Mouse (Mus musculus): ENCODE measurements at regions not wholly inside any gene's neighbourhood (a gene's known extent, or its start where the extent isn't known, plus 50 kb on each side); places are given as distances from the start of the nearest gene placed in this dataset.

DNA sequence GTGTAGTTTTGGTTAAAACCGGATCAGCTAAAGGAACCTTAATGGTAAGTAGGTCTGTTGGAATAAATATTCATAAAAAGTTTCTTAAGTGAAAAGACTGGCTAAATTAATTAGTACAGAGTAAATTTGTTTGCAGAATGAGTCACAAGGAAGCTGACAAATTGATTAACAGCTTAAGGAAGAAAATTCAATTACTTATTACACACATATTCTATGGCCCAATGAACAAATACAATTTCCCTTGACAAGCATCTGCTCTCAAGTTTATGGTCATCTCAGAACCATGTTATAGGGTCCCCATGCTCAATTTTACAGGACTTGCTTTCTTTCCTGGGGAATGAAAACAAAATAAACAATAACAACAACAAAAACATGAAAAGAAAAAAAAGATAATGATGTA lies 231.4 kb upstream of the Frg1 start:
- DNase-seq (ENCODE audit: low spot score in 2 of 2), result no peak

DNA sequence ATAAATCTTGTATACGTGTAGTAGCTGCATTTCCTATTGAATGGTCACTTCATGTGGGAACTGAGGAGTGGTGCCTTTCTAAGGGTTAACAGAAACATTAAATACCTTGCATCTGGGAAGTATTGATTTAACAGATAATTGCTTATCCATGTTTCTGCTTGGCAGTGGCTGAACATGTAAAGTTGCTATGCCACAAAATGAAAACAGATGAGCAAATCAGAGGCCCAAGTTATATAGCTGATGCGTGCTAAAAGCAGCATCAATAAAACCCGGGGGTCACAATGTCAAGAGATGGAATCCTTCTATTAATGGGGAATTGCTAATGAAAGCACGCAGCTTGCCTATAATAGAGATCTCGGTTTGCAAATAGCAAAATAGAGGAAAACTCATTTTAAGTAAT lies 227.8 kb upstream of the Frg1 start:
- no peak for DNase-seq (ENCODE audit: low spot score in 2 of 2)

DNA sequence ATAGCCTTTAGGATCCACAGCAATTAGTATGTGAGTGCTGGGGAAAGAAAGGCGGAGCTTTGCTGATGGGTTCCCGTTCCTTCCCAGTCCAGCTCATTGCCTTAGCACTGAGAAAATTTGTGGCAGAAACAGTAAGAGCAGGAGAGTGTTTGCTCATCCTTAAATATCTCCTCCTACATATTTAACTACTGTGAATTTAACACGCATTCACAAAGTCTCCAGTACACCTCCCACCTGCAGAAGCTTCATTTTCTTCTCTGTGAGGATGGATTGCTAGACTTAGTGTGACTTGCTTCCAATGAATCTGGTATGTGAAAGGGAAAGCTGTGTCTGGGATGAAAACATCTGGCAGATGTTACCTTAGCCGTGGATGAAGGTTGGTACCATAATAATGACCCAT lies 207.0 kb upstream of the Frg1 start:
- DNase-seq (ENCODE audit: low spot score in 2 of 2), result peak; percentile 5 to 37

DNA sequence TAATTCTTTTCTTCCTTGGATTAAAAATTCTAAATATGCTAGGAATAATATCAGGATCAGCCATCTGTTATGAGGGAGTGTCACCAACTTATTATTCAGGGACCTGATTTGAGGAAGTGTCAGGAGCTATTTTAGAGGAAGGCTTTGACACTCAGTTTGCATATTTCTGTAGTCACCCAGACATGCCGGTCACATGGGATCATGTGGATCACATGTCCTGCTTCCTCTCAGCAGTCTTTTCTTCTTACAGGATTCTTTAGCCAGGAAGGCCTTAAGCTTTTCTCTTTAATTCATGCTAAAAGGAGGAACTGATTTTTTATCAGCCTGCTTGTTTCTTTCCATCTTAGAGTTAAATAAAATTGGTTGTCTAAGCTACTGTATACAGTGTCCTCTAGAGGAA lies 183.4 kb upstream of the Frg1 start:
- no peak for DNase-seq (ENCODE audit: low spot score in 2 of 2)

DNA sequence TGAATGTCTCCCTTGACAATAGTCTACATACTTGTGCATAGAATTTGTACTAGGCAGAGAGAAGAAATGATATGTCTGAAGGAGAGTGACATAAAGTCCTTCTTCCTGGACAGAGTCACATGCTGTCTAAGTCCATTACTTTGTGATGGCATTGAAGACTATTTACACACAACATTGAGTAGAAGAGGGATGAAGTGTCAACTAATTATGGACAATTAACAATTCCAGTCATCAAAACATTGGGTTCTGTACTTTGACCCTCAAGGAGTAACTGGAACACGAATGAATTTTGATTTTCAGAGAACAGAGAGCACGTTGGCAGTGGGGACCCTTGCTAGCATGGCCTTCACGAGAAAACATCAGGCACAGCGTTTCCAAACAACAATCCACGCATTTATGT lies 177.6 kb upstream of the Frg1 start:
- DNase-seq (ENCODE audit: low spot score in 2 of 2), result no peak

DNA sequence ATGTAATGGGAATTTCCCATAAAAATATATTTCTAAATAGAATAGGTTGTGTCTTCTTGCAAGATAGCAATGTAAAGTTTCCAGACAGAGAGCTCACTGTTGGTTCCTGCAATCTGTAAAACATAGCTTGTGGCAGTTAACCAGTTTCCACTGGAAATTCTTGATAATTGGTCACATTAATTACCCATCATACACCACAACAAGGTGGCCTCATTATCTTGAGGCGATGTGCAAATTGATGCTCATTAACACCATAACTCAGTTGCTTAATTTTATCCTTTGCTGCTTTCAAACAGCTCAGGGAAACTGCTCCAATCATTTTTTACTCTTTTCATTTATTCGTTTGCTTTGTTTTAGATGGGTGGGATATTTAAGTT lies 176.8 kb upstream of the Frg1 start:
- DNase-seq (ENCODE audit: low spot score in 2 of 2), result no peak

DNA sequence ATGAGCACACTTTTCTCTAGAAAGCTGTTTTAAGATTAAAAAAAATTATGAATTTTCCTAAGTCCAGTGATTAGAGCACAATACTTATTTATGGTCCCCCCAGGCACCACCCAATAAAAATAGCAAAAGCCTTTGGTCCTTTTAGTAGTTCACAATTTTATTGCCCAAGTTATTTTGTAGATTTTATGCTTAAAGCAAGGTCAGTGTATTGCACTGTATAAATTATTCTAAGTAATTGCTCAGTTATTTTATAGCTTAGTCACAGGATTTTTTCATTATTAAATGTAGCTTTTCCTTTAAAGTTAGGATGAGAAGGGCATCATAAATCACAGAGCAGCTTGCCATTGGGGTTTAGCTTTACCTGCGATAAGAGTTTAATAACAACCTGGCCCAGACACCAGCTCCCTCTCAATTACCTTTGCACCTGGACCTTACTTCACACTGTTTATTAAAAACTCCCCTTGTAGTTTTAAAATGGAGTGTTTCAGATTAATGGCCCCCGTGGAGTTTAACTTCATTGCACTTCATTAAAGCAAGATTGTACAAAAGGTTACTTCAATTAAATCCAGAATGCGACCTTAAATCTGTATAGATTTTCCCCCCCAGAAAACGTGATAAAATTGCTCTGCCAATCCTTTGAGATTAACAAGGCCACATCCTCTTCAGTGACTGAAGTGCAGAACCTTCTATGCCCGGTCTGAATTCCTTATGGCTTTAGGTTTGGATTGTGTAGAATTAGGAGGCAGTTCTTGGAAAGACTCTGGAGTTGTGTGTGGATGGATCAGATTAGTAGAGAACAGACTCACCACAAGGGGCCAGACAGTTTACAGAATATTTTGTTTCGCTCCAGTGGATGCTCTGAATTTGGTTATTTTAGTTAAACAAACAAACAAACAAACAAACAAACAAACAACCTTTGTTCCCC lies 176.1 kb upstream of the Frg1 start:
- DNase-seq (ENCODE audit: low spot score in 2 of 2), result no peak

DNA sequence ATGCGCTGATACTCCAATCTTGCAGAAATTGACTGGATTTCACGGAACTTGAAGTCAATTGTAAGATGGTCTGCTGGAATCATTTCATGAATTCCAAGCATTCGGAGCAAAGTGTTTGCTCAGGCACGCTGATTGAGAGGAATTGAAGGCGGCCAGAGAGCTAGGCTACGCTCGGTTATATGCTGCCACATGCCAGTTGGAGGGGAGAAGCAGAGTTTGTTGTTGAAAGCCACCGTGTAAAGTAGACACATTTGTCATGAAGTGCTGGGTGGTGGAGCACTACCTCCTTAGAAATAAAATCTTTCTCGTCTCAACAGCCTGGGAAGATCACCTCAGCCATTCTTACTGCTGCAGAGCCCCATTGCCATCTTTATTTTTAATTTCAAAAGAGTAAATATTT lies 175.3 kb upstream of the Frg1 start:
- no peak for DNase-seq (ENCODE audit: low spot score in 2 of 2)

DNA sequence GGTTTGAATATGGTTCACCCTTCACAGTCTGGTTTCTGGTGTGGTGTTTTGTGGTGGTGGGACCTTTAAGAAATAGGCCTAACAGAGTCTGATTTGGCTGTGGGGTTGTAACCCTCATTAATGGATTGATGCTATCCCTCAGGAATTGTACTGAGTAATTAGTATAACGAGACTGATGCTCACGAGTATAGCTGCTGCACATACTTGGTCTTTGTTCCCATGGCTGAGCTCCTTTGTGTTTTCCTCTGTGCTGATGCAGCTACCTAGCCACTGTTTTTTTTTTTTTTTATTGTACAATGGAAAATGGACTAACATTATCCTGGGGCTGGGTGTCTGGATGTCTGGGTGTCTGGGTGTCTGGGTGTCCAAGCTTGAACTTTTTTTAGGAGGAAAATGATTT lies 171.3 kb upstream of the Frg1 start:
- no peak for DNase-seq (ENCODE audit: low spot score in 2 of 2)

DNA sequence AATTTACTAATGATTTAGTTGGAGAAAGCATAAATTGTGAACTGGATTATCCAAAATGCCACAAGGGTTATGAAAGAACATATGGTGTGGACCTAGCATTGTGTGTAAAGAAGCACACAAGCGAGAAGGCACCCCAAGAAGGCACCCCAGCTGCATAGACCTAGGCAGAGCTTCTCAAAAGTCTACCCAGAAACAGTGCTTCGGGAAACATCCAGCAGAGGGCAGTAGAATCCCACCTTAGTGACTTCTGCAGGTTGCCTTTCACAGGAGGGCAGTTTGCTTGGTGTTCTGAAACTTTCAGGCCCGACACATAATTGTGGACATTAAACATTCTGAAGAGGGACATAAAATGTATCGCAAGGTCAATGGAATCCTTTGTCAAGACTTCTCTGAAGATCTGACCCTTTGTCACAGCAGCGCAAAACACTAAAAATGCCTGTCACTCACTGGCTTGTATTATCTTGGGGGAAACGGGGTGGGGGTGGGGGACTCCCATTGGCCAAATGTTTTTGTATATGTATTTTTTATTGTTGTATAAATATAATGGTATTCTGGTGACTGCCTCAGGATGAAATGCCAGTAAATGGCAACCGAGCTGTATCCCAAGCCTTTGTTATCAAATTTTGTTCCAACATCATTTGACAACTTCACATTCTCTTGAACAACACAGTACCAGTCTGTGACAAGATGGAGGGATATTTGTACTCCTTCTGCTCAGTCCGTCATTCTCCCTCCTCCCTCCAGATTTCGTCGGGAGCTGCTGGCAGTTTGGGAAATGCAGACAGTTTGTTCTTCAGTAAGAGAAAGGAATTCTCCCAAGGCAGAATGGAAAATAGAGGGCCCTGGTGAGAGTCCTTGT lies 156.4 kb upstream of the Frg1 start:
- peak; percentile 84 to 92 for DNase-seq (ENCODE audit: low spot score in 2 of 2)

DNA sequence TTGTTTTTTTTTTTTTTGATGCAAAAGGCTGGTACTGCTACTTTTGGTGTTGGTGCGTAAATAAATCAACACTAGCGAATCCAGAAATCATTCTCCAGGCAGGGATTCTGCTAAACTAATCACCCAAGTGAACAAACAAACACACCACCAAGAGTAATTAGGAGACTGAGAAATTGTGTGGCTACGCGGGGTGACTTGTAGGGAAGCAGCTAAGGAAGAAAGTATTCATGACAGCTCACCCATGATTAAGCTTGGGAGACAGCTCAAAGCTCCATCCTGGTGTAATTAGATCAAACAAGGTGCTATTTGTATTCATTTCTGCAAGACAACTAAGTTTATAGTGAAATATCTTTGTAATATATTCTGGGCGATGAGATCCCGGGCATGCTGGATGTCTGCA lies 153.7 kb upstream of the Frg1 start:
- no peak for DNase-seq (ENCODE audit: low spot score in 2 of 2)

DNA sequence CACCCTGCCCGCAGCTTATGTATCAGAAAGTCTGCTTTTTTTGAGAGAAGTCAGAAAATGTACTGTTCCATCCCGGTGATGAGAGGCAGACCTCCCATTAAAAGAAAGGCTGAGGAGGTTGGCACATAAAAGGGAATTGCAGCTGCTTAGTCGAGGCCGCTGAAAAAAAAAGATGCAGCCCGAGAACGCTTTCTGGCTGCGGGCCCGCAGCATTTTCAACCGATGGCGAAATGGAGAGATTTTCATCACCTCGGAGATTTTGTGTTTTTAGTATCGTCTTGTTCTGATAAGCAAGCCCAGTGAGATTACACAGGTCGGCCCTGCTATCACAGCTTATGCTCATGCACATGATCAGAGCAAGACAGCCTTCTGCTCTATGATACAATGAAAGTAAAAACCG lies 145.1 kb upstream of the Frg1 start:
- no peak for DNase-seq (ENCODE audit: low spot score in 2 of 2)

DNA sequence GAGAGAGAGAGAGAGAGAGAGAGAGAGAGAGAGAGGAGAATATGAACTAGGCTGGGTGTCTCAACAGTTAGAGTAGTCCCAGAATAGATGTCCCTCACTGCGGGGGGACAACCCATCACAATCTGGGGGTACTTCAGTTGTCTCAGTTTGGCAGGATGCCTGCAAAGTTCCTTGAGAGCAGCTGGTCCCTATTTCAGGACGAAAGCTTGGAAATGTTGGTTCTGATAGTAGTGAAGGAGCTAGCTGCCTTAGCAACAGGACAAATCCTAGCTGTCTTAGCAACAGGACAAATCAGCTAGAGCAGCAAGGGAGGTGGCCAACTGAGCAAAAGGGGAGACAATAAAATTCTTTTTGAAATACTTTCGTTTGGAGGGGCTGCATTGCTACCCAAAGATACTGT lies 139.9 kb upstream of the Frg1 start:
- DNase-seq (ENCODE audit: low spot score in 2 of 2), result peak in 1 of 2 experiments; percentile 30

DNA sequence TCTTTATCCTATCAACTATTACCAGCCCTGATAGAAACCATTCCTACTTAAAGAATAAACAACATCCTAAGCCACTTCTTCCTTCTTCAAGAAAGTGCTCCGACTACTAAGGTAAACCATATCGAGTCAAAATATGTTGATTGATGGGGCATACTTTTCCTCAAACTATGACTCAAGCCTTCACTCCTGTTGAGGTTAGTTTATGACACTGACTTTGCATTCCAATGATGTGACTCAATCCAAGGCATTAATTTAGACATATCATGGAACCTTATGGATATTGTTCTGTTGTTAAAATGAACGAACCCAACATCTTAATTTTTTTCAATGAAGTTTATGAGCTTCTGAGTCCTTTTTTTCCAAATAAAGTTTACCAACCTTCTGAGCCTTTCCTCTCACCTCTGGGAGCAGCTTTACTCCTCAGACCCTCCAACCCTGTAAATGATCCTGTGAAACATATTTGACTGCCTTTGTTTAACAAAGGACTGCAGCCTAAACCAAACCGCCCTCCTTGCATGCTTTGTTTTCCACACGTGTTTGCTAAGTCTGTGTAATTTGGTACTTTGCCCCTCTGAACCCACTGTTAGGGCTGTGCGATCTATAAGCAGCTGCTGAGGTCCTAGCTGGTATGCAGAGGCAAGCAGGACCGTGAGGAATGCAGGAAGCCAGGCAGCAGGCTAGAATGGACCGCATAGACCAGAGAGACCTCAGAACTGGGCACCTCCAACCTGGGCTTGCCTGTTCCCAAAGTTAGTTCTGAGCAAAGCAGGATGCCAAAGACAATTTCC lies 136.1 kb upstream of the Frg1 start:
- no peak for DNase-seq (ENCODE audit: low spot score in 2 of 2)

DNA sequence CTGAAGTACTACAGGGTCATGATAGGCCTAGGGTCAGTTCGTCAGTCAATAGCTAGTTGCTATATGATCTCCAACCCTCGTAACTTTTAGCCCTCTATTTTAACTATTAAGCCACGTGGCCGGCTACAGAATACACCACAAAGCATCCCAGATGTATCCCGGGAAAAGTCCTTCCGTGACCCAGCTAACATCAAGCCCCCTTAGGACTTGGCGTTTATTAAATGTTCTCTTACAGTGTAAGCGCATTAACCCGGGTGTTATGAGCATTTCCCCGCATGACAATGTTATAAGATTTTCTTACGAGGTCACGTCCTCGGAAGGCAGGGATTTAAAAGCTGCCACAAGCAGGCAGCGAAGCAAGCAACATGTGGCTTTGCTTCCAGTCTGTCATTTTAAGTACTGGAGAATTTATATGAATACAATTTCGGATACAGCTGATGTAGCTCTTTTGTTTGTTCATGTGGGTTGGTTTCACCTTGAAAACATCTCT lies 135.1 kb upstream of the Frg1 start:
- no peak for DNase-seq (ENCODE audit: low spot score in 2 of 2)

DNA sequence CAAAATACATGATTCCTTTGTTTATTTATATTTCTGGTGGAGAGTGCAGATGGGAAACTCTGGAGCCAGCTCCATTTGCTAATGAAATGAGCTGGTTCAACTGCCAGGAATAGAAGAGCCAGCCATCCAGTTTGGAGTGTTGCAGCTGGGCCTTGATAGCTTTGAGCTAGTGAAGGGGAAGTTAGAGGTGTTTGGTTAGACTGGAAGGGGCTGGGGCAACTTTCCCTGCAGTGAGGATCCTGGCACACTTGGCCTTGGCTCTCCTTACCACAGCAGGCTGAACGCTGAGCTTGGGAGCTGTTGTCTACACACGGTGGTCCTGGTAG lies 133.2 kb upstream of the Frg1 start:
- DNase-seq (ENCODE audit: low spot score in 2 of 2), result no peak

DNA sequence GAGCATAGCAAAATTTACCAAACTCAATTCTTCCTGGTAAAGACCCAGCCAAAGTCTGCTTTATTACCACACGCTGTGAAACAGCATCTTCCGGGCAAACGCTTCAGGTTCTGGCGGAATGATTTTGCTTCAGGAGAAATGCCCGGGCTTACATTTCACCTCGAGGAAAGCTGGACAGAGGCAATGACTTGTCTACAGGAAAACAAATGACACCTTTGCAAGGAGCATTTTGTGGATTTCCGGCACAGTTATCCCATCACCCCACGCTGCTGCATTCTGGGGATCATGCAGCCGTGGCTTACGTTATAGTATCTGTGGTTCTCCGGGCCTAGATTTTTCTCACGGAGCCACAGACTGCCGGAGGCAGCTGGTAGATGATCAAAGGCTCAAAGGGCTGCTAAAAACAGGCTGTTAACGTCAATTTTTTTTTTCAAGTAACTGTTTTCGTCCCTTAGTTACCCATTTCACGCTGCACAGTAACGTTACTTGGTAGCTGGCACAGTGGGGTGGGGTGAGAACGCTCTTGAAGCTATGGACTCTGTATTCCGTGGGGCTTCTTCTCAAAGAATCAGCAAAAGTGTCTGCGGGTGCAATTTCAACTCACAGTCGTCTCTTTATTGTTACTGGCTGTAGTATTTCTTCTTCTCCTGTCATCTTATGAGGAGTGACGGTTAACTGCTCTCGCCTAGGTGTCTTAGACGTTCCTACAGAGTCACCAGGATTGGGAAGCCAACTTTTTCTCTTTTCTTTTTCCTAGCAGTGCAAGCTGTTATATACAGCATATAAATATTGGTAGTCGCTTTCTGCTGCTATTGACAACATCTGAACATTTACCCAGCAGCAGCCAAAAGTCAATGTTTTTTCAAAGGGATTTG lies 132.6 kb upstream of the Frg1 start:
- peak; percentile 7 to 18 for DNase-seq (ENCODE audit: low spot score in 2 of 2)

DNA sequence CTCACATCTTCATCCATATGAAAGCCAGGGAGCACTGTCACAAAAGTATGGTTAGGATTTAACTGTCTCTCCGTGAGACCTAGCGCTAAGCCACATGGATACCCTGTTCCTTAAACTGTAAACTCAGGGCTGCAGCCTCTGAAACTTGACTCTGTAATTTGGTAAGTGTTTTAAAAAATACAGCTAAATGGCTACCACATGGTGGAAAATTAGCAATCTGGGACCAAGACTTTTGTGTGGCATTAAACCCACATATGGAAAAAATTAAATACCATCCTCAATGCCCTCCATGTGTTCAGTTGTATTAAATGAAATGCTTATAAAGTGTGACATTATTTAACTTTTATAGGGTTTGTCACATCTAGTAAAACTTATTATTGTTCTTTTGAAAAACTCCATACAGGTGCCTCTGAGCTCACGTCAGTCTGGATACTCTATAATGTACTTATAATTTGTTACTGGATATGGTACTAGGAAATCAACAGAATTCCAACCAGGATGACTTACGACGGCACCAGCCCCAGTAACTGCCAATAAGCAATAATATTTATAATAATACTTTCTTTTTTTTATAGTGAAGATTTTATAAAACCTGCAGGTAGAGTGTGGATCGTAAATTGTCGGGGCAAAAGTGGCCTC lies 131.0 kb upstream of the Frg1 start:
- no peak for DNase-seq (ENCODE audit: low spot score in 2 of 2)

DNA sequence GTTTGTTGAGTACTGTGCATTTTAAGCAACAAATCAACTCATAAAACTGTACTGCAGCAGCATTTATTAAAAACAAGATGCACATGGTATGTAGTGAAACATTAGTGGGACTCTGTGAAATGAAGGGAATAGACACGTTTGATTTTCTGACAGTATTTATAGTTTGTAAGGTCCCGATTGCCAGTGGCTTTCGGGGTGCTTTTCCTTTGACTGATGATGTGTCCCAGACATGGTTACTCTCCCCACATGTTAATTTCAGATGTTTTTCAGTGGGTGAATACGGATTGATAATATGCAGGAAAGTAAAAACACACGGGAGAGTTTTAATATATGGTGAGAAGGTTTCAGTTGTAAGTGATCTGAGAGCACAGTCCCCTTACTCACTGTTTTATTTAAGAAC lies 115.3 kb upstream of the Frg1 start:
- DNase-seq (ENCODE audit: low spot score in 2 of 2), result no peak

DNA sequence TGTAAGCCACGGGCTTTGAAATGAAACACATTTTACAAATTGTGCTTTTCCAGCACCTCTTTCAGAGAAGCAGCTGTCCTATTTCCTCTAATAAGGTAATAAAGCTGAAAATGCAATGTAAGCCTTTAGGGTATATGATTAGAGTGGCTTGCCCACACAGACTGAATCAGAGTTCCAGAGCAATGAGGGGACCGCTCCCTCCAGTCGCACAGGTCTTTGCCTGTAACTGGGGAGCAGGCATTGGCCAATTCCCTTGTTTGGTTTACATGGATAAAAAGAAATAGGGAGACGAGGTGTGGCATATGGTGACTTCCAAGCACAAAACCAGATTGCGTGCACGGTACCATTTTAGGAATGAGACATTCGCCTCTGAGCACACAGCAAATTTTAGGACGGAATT lies 112.7 kb upstream of the Frg1 start:
- peak in 1 of 2 experiments; percentile 3 for DNase-seq (ENCODE audit: low spot score in 2 of 2)

DNA sequence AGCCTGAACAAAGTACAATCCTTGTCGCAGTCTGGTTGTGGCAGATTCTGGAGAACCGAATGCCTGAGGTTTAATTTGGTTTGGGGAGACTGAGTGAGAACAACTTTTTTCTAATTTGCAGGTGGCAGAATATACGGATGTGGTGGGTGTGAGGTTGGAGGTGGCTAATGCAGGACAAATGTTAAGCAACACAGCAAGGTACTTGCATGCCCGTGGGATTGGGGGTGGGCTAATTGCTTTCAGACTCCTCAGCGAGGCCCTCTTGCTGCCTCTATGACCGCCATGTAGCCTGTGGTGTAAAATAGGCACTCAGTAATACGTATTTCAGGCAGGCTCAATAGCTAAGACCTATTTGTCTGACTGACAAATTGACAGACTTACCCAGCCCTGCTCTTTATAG lies 109.4 kb upstream of the Frg1 start:
- DNase-seq (ENCODE audit: low spot score in 2 of 2), result no peak

Measured in frontal cortex, postnatal 36 days (tissue).